Mouse (Mus musculus): ENCODE data around the gene Cradd. TPM values are rescaled to one million over a fixed set of nuclear protein-coding genes. Genes with fewer than 3 reads are reported as not detected.

Cradd gene
- 12.4 and 14.8 TPM in 2 replicates for polyA plus RNA-seq (2015; fragmentation: Nextera tagmentation; extraction: Ambion mirVana)

DNA sequence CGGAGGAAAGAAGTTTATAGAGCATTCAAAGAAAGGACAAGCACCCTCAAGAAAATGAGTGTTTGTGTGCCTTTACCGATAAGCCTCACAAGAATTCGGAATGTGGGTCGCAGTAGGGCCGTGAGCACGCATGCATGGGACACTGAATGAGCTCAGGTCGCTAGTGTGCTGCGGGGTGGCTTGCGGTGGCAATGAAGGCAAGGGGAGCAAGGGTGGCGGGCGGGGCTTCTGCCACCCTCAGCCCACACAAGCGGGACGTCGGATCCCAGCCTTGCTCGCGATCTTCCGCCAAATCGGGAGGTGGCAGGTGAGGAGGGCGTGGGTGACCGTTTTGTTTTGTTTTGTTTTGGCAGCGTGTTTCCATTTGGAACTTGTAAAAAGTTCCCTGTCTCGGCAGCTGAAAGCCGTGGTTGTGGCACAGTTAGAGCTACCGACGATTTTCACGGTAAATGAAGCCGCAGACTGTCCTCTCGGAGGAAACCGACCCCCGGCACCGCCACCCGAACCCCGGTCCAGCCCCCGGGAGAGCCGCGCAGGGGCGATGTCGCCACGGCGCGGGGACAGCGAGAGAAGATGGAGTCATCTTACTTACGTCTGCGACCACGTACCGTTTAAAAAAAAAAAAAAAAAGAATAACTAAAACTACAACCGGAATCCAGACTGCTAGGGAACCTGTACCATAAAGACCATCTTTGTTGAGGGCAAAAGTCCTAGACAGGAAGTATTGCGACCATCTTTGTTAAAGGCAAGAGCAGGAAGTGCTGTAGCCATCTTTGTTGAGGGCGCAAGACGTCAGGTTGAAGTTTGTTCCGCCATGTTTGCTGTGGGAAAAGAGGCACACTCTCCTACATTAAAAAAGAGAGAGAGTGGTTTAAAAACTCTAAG, at the start of gene Cradd:
TSS of gene Cradd (minus strand) at position 741 of the 885 bp plus-strand sequence.
- ATAC-seq (ENCODE audit: low read depth), result peak; percentile 86
- Histone ChIP-seq H3K36me3 (no peaks in the 10 kb centered on the region), H3K4me3 (peak within 1 kb of the TSS; percentile 56), H3K9ac (peak within 1 kb of the TSS; percentile 78), H3K9me3 (no peaks in the 10 kb centered on the region), H3K27ac (replicated peaks) (peak within 1 kb of the TSS; percentile 90), H3K4me2 (peak within 1 kb of the TSS; percentile 58), H3K4me1 (replicated peaks) (peaks cover 20% of the 10 kb centered on the region), H3K27me3 (no peaks in the 10 kb centered on the region)
- WGBS, result under 1% methylated on average over 51 of the region's 51 CpGs

DNA sequence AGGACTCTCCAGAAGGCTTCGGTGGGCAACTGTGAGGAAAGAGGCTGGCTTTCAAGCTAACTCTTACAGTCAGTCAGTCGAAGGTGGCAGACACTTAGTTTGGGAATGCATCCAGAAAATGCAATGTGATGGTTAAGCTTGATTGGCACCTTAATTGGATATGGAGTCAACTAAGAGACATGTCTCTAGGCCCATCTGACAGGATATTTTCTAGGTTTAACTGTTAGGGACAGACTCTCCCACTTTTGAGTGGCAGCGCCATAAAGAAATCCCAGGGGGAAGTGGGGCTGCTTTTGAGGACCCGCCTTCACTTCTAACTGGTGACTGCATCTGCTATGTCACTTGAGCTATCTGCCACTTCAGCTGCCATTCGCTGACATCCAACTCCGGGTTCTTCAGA, 49.4 kb upstream of the Cradd start:
- Histone ChIP-seq H3K4me2 (no peak overlapping the region), H3K9me3 (no peaks in the 10 kb centered on the region), H3K9ac (no peak overlapping the region), H3K4me3 (no peak overlapping the region), H3K36me3 (no peaks in the 10 kb centered on the region), H3K27me3 (no peaks in the 10 kb centered on the region), H3K27ac (replicated peaks) (no peak overlapping the region), H3K4me1 (replicated peaks) (no peaks in the 10 kb centered on the region)
- no peak for ATAC-seq (ENCODE audit: low read depth)
- WGBS, result 93% methylated on average over 6 of the region's 6 CpGs

DNA sequence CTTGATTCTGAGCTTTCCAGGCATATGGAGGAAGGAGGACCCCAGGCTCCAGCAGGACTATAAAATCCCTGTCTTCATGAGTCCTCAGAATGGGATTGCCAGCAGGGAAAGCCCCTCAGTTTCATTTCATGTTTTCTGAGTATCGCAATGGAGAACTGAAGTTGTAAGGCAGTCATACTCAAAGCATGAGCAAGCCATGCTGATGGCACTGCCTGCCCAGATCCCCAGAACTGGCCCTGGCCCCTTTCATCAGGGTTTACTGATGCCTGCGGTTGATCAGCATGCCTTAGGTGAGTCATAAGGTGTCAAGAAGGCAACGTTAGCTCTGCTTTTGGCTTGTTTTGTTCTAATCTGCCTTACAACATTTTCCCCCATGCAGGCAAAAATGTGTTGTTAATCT, 48.0 kb upstream of the Cradd start:
- no peaks in the 10 kb centered on the region for H3K9me3 ChIP-seq
- 90% methylated on average over 3 of the region's 3 CpGs for WGBS
- H3K27me3 ChIP-seq, result no peaks in the 10 kb centered on the region
- H3K36me3 ChIP-seq, result no peaks in the 10 kb centered on the region
- no peak overlapping the region for H3K9ac ChIP-seq
- no peak overlapping the region for H3K4me3 ChIP-seq
- H3K27ac ChIP-seq (replicated peaks), result no peak overlapping the region
- no peaks in the 10 kb centered on the region for H3K4me1 ChIP-seq (replicated peaks)
- H3K4me2 ChIP-seq, result no peak overlapping the region
- ATAC-seq (ENCODE audit: low read depth), result no peak

DNA sequence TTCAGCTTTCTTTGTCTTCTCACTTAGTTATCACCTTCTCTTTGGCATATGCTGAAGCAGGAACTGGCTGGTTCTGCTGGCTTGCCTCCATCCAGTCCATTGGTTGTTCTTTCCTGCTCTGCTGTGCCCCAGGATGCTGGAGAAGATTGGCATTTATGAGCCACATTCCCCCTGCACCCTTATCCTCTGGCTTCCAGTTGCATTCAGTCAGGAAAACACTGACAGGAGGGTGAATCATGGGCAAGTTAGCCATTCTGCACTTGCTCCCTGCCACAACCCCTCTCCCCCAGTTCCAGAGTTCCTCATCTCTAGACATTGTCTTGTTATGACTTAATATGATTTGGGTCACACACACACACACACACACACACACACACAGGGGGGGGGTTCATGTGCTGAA, 45.3 kb upstream of the Cradd start:
- Histone ChIP-seq H3K9ac (no peak overlapping the region), H3K4me2 (no peak overlapping the region), H3K27ac (replicated peaks) (no peak overlapping the region), H3K36me3 (no peaks in the 10 kb centered on the region), H3K9me3 (no peaks in the 10 kb centered on the region), H3K4me3 (no peak overlapping the region), H3K27me3 (no peaks in the 10 kb centered on the region), H3K4me1 (replicated peaks) (no peaks in the 10 kb centered on the region)
- ATAC-seq (ENCODE audit: low read depth), result no peak

DNA sequence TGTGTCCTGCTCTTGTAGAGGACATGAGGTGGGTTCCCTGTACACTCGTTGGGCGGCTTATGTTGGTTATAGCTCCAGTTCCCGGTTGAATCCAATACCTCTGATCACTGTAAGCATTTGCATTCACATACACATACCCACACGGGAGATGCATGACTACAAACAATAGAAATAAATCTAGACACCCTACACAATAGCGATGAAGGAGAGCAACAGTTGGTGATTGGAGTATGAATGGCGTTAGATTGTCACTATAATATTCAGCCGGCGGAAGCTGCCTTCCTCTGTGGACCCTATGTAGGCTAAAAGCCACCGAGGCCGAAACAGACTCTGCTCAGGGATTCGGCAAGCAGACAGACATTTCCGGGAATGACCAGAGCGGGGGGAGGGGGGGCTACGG, 44.2 kb upstream of the Cradd start:
- Histone ChIP-seq H3K9me3 (no peaks in the 10 kb centered on the region), H3K9ac (no peak overlapping the region), H3K27me3 (no peaks in the 10 kb centered on the region), H3K4me3 (no peak overlapping the region), H3K4me1 (replicated peaks) (no peaks in the 10 kb centered on the region), H3K36me3 (no peaks in the 10 kb centered on the region), H3K27ac (replicated peaks) (no peak overlapping the region), H3K4me2 (no peak overlapping the region)
- 87% methylated on average over 14 of the region's 14 CpGs for WGBS
- ATAC-seq (ENCODE audit: low read depth), result no peak

DNA sequence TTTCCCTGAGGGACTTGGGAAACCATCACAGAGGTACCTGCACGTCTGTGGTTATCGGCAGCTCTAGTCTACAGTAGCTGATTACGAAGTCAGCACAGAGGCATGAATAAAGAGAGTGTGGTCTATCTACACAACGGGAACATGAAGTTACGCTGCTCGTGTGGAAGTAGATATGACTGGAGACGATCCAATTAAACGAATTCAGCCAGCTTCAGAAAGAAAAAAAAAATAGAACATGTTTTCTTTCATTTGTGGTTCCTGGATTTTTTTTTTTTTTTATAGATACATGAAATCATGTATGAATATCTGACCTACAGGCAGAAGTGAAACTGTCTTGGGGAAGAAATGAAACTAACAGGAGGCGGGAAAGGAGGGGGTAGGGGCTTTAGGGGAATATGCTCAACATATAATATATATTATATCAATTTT, 43.7 kb upstream of the Cradd start:
- Histone ChIP-seq H3K4me3 (no peak overlapping the region), H3K27ac (replicated peaks) (no peak overlapping the region), H3K36me3 (no peaks in the 10 kb centered on the region), H3K27me3 (no peaks in the 10 kb centered on the region), H3K4me1 (replicated peaks) (no peaks in the 10 kb centered on the region), H3K4me2 (no peak overlapping the region), H3K9me3 (no peaks in the 10 kb centered on the region), H3K9ac (no peak overlapping the region)
- ATAC-seq (ENCODE audit: low read depth), result no peak
- 91% methylated on average over 9 of the region's 9 CpGs for WGBS

DNA sequence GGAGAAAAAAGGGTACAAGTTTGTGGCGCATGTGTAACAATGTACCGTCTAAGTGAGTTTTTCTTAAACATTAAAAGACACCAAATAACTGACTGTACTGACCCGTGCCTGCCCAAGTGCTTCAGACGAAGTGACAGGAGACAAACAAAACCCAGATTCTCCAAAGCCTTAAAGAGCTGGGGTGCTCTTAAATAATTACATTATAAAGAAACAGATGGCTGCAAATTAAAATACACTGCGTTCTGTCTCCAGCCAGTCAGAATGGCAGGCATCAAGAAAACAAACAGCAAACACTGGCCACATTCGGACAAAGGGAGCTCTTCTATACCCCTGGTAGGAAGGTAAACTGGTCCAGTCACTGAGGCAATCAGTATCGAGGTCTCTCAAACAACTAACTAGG, 43.3 kb upstream of the Cradd start:
- no peaks in the 10 kb centered on the region for H3K9me3 ChIP-seq
- H3K4me2 ChIP-seq, result no peak overlapping the region
- H3K4me3 ChIP-seq, result no peak overlapping the region
- H3K9ac ChIP-seq, result no peak overlapping the region
- no peaks in the 10 kb centered on the region for H3K27me3 ChIP-seq
- H3K36me3 ChIP-seq, result no peaks in the 10 kb centered on the region
- H3K4me1 ChIP-seq (replicated peaks), result no peaks in the 10 kb centered on the region
- WGBS, result 76% methylated on average over 7 of the region's 7 CpGs
- H3K27ac ChIP-seq (replicated peaks), result no peak overlapping the region
- ATAC-seq (ENCODE audit: low read depth), result no peak

DNA sequence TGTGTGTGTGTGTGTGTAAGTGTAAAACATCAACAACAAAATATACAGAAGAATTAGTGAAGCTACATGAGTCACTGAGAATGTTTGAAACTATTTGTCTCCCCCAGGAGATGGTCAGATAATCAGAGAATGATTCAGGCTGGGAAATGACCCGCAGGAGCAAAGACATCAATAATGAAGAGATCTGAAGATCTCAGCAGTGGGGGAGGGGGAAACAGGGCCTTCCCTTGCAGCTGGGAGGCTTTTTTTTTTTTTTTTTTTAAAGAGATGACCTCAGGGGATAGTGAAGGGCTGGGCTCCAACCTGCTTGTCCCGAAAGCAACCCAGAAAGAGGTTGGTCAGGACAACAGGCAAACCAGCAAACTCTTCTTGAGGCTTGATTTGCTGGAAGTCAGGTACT, 38.4 kb upstream of the Cradd start:
- no peak for ATAC-seq (ENCODE audit: low read depth)
- no peaks in the 10 kb centered on the region for H3K9me3 ChIP-seq
- no peaks in the 10 kb centered on the region for H3K4me1 ChIP-seq (replicated peaks)
- H3K36me3 ChIP-seq, result no peaks in the 10 kb centered on the region
- H3K9ac ChIP-seq, result no peak overlapping the region
- WGBS, result 29% methylated on average over 2 of the region's 2 CpGs
- H3K4me3 ChIP-seq, result no peak overlapping the region
- H3K27me3 ChIP-seq, result no peaks in the 10 kb centered on the region
- no peak overlapping the region for H3K27ac ChIP-seq (replicated peaks)
- H3K4me2 ChIP-seq, result no peak overlapping the region

DNA sequence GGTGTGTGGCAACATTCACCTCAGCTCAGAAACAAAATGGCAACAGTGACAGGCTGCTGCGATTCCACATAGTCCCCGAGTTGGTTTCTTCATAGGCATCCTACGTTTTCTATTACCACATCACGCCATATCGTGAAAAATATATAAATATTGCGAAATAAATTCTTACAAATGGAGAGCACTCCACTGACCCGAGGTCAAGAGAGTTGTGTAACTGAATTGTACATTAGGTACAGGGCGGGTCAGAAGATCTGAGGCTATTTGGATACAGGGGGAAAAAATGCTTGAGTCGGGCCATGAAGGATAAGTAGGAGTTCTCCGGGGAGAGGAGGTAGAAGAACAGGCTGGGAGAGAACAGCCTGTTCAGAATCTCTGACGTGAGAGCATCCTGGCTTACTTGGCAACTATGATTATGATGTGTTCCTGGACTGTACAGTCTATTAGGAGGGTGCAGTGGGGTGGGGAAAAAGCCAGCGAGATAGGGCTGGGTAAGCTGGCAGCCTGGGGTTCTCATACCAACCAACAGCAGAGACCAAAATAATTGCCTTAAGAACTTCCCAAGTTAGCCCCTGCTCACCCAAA, 37.4 kb upstream of the Cradd start:
- Histone ChIP-seq H3K4me1 (replicated peaks) (no peaks in the 10 kb centered on the region), H3K9ac (no peak overlapping the region), H3K9me3 (no peaks in the 10 kb centered on the region), H3K27ac (replicated peaks) (no peak overlapping the region), H3K27me3 (no peaks in the 10 kb centered on the region), H3K36me3 (no peaks in the 10 kb centered on the region), H3K4me3 (no peak overlapping the region), H3K4me2 (no peak overlapping the region)
- no peak for ATAC-seq (ENCODE audit: low read depth)
- 91% methylated on average over 12 of the region's 12 CpGs for WGBS

DNA sequence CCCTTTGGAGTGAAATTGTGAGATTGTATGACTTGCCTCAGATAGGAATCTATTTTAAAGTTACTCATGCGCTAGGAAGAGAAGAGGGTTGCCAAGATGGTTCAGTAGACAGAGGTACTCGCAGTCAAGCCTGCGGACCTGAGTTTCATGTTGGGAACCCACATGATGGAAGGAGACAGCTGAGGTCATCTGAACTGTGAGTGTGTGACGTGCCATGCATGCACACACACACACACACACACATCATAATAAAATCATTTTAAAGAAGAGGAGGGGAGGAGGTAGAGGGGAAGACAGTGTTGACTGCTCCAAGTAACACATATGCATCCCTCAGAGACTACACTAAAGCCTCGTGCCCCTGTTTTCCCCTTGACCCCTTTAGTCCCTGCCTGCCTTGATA, 36.1 kb upstream of the Cradd start:
- Histone ChIP-seq H3K36me3 (no peaks in the 10 kb centered on the region), H3K9me3 (no peaks in the 10 kb centered on the region), H3K27me3 (no peaks in the 10 kb centered on the region), H3K4me2 (no peak overlapping the region), H3K4me1 (replicated peaks) (peaks cover 7% of the 10 kb centered on the region), H3K27ac (replicated peaks) (no peak overlapping the region), H3K4me3 (no peak overlapping the region), H3K9ac (no peak overlapping the region)
- no peak for ATAC-seq (ENCODE audit: low read depth)
- WGBS, result 80% methylated on average over 5 of the region's 5 CpGs

DNA sequence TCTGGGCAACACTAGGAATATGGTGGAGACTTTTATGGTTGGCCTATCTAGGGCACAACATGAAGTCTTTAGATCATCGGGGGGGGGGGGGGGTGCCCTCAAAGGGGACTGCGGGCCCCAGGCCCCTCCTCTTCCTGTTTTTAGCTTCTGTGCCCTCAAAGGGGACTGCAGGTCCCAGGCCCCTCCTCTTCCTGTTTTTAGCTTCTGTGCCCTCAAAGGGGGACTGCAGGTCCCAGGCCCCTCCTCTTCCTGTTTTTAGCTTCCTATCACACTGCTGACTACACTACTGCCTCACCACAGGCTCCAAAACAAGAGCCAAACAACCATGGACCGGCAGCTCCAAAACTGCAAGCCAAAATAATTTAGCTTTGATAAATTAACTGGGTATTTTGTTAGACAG, 33.8 kb upstream of the Cradd start:
- Histone ChIP-seq H3K4me1 (replicated peaks) (peaks cover 7% of the 10 kb centered on the region), H3K4me3 (no peak overlapping the region), H3K9me3 (0 out of 2 replicates have a peak, but pooled peaks cover under 1% of the 10 kb centered on the region), H3K27ac (replicated peaks) (no peak overlapping the region), H3K27me3 (no peaks in the 10 kb centered on the region), H3K4me2 (no peak overlapping the region), H3K36me3 (no peaks in the 10 kb centered on the region), H3K9ac (no peak overlapping the region)
- no peak for ATAC-seq (ENCODE audit: low read depth)
- WGBS, result 90% methylated on average over 3 of the region's 3 CpGs

DNA sequence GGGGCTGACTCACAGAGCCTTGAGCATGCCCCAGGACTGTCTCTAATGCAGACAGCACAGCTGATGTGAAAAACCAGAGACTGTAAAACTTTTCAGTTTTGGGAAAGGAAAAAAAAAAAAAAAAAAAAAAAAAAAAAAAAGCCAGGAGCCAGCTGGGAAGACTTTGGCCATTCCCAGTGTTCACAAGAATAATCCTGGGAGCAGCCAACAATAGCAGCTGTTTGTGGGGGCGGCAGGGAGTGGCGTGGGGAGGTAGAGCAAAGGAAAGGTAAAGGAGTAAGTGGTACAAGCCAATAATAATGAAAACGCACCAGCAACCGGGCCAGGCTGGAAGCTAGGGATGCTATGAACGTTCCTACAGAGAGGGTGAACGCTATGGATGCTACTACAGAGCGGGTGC, 32.8 kb upstream of the Cradd start:
- 82% methylated on average over 7 of the region's 7 CpGs for WGBS
- peaks cover 6% of the 10 kb centered on the region; the same call in 1 of the 2 replicates for H3K9me3 ChIP-seq
- no peak for ATAC-seq (ENCODE audit: low read depth)
- H3K4me1 ChIP-seq (replicated peaks), result peaks cover 7% of the 10 kb centered on the region
- no peak overlapping the region for H3K27ac ChIP-seq (replicated peaks)
- no peaks in the 10 kb centered on the region for H3K36me3 ChIP-seq
- H3K27me3 ChIP-seq, result no peaks in the 10 kb centered on the region
- H3K9ac ChIP-seq, result no peak overlapping the region
- no peak overlapping the region for H3K4me3 ChIP-seq
- H3K4me2 ChIP-seq, result no peak overlapping the region
